Mouse (Mus musculus) liver, embryonic 16.5 days (tissue): Measurements from ENCODE around the gene Trnp1. TPM values are rescaled to one million over a fixed set of nuclear protein-coding genes. Genes with fewer than 3 reads are reported as not detected.

Experiments used
- ATAC-seq: fragments of 200-750 bp; cut with Nextera tagmentation; 2 replicates; pipeline ENCODE4 v1.8.0; 2017; ENCODE audit warnings: low read depth, mild to moderate bottlenecking, moderate number of reproducible peaks, moderate library complexity
- H3K27ac ChIP-seq: fragments of 300-500 bp; sonication (generic); 2 replicates; pipeline ENCODE4 v1.5.1; 2014; ENCODE audit warnings: mild to moderate bottlenecking, low read length
- H3K27me3 ChIP-seq: fragments of 300-500 bp; sonication (generic); 2 replicates; pipeline ENCODE4 v1.6.1; 2014; ENCODE audit warnings: low read depth, low read length, mixed read lengths; ENCODE audit not compliant: control insufficient read depth, insufficient read depth
- H3K36me3 ChIP-seq: fragments of 300-500 bp; sonication (generic); 2 replicates; pipeline ENCODE4 v1.6.1; 2014; ENCODE audit warnings: mild to moderate bottlenecking; ENCODE audit not compliant: control insufficient read depth, insufficient read depth
- H3K4me1 ChIP-seq: fragments of 300-500 bp; sonication (generic); 2 replicates; pipeline ENCODE4 v1.6.1; 2014; ENCODE audit warnings: low read depth, low read length, mixed read lengths; ENCODE audit not compliant: control insufficient read depth
- H3K4me2 ChIP-seq: fragments of 300-500 bp; sonication (generic); 2 replicates; pipeline ENCODE4 v1.6.1; 2014; ENCODE audit warnings: low read depth, low read length, mixed read lengths
- H3K4me3 ChIP-seq: fragments of 300-500 bp; sonication (generic); 2 replicates; pipeline ENCODE4 v1.5.1; 2014; ENCODE audit warnings: low read depth, mild to moderate bottlenecking, low read length
- H3K9ac ChIP-seq: fragments of 300-500 bp; sonication (generic); 2 replicates; pipeline ENCODE4 v1.6.1; 2014; ENCODE audit warnings: low read depth, low read length
- H3K9me3 ChIP-seq: fragments of 300-500 bp; sonication (generic); replicated peaks from 2 replicates; pipeline ENCODE4 v1.6.1; 2016; ENCODE audit warnings: low read length; ENCODE audit not compliant: control insufficient read depth
- WGBS: fragments of 180-500 bp; shearing (Covaris S2); extraction: QIAGEN DNeasy Blood & Tissue Kit; methylation state at CpG from one replicate; pipeline ENCODE4 v1.1.7; 2014; ENCODE audit not compliant: insufficient replicate concordance; 5-methylcytosine and 5-hydroxymethylcytosine counted together
- polyA plus RNA-seq: library from polyadenylated mRNA; unstranded; fragments of >200 nt; fragmentation: Nextera tagmentation; extraction: Ambion mirVana; gene quantifications from 2 replicates; pipeline ENCODE4 v1.2.1, GENCODE M21; 2015

Trnp1 gene
- polyA plus RNA-seq, 1 experiment from 2014 or later, result not detected

- no peaks in the 10 kb centered on the region for H3K27me3 ChIP-seq
- H3K27ac ChIP-seq, result no peak overlapping the region
- H3K9me3 ChIP-seq, result no peaks in the 10 kb centered on the region
- H3K4me1 ChIP-seq, result no peaks in the 10 kb centered on the region
- ATAC-seq, result no peak
- no peak overlapping the region for H3K4me2 ChIP-seq
- H3K36me3 ChIP-seq, result no peaks in the 10 kb centered on the region
- no peak overlapping the region for H3K9ac ChIP-seq
- 37% methylated on average over 3 of the region's 3 CpGs for WGBS
- H3K4me3 ChIP-seq, result no peak overlapping the region
Measured at GRCm38 (mm10) chr4:133458044-133458443, 40.3 kb downstream of the Trnp1 start.

DNA sequence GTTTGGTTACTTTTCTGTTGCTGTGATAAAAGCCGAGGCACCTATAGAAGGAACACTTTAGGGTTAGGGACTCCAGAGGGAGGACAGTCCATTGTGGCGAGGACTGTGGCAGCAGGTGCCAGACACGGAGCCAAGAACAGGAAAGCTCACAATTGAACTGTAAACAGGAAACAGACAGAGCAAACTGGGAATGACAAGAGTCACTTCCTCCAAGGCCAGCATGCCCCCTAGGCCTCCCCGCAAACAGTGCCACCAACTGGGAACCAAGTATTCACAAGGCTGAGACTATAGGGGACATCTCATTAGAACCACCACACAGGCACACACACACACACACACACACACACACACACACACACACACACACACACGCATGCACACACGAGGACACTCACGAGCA lies 45.9 kb downstream of the Trnp1 start:
- WGBS, result 45% methylated on average over 7 of the region's 7 CpGs
- Histone ChIP-seq H3K27ac (no peak overlapping the region), H3K36me3 (no peaks in the 10 kb centered on the region), H3K4me1 (no peaks in the 10 kb centered on the region), H3K4me3 (no peak overlapping the region), H3K9me3 (no peaks in the 10 kb centered on the region), H3K4me2 (no peak overlapping the region), H3K9ac (no peak overlapping the region), H3K27me3 (no peaks in the 10 kb centered on the region)
- ATAC-seq, result no peak

DNA sequence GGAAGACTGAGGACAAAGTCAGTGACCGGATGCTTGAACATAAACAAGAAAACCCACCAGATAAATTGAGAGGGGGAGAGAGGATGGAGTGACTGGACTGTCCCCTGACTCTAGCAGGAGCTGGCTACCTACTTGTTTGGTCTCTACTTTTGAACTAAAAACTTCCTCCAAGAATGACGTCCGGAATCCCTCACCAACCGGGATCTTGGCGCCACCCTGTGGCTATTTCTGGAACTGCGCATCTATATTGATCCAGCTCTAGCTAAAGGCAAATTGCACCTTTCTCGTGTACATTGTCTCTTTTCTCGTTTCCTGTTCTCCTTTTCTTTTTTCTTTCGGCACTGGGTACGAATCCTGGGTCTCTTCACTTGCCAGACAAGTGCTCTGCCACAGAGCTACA lies 46.8 kb downstream of the Trnp1 start:
- Histone ChIP-seq H3K9ac (no peak overlapping the region), H3K27me3 (no peaks in the 10 kb centered on the region), H3K27ac (no peak overlapping the region), H3K4me3 (no peak overlapping the region), H3K4me1 (no peaks in the 10 kb centered on the region), H3K36me3 (no peaks in the 10 kb centered on the region), H3K9me3 (no peaks in the 10 kb centered on the region), H3K4me2 (no peak overlapping the region)
- no peak for ATAC-seq
- 4% methylated on average over 10 of the region's 10 CpGs for WGBS

DNA sequence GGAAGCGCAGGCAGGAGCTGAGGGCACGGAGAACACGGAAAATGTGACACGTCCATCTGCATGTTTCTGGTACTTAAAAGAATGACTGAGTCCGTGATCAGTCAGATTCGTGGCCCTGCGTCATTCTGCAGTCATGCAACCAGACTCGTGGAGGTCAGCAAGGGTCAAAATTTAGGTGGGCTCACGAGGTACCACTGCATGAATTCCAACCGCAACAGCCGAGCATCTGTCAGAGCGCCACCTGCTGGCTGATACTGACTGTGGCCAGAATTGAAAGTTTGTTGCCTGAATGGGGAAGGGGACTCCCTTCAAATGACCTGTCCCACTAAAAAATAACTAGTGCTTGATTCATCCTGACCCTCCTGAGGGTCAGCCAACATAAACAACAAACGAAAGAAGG lies 48.6 kb downstream of the Trnp1 start:
- WGBS, result 19% methylated on average over 13 of the region's 13 CpGs
- no peak for ATAC-seq

GRCm38 (mm10) chr4:133448708-133449388 lies 49.5 kb downstream of the Trnp1 start:
- H3K4me3 ChIP-seq, result no peak overlapping the region
- no peak for ATAC-seq
- H3K4me2 ChIP-seq, result no peak overlapping the region
- 47% methylated on average over 8 of the region's 8 CpGs for WGBS
- no peak overlapping the region for H3K9ac ChIP-seq
- no peaks in the 10 kb centered on the region for H3K27me3 ChIP-seq
- H3K36me3 ChIP-seq, result no peaks in the 10 kb centered on the region
- H3K27ac ChIP-seq, result no peak overlapping the region
- H3K9me3 ChIP-seq, result no peaks in the 10 kb centered on the region
- no peaks in the 10 kb centered on the region for H3K4me1 ChIP-seq

More for the DNA sequence above, 48.6 kb downstream of the Trnp1 start:
- H3K27me3 ChIP-seq, result no peaks in the 10 kb centered on the region
- H3K4me2 ChIP-seq, result no peak overlapping the region
- no peaks in the 10 kb centered on the region for H3K4me1 ChIP-seq
- H3K36me3 ChIP-seq, result no peaks in the 10 kb centered on the region
- H3K9ac ChIP-seq, result no peak overlapping the region
- no peak overlapping the region for H3K27ac ChIP-seq
- H3K4me3 ChIP-seq, result no peak overlapping the region
- H3K9me3 ChIP-seq, result no peaks in the 10 kb centered on the region

- Histone ChIP-seq H3K9me3 (no peaks in the 10 kb centered on the region), H3K27ac (no peak overlapping the region), H3K4me2 (no peak overlapping the region), H3K9ac (no peak overlapping the region), H3K4me1 (no peaks in the 10 kb centered on the region), H3K4me3 (no peak overlapping the region), H3K27me3 (no peaks in the 10 kb centered on the region), H3K36me3 (no peaks in the 10 kb centered on the region)
- WGBS, result 71% methylated on average over 11 of the region's 11 CpGs
- ATAC-seq, result no peak
Measured at GRCm38 (mm10) chr4:133447967-133448366, 50.4 kb downstream of the Trnp1 start.

GRCm38 (mm10) chr4:133447366-133447765 lies 51.0 kb downstream of the Trnp1 start:
- no peaks in the 10 kb centered on the region; the same call in 1 of the 2 replicates for H3K27me3 ChIP-seq
- no peak for ATAC-seq
- 43% methylated on average over 5 of the region's 5 CpGs for WGBS
- no peak overlapping the region for H3K4me3 ChIP-seq
- no peak overlapping the region for H3K27ac ChIP-seq
- H3K4me2 ChIP-seq, result no peak overlapping the region
- no peak overlapping the region for H3K9ac ChIP-seq
- H3K9me3 ChIP-seq, result no peaks in the 10 kb centered on the region
- H3K36me3 ChIP-seq, result no peaks in the 10 kb centered on the region
- H3K4me1 ChIP-seq, result no peaks in the 10 kb centered on the region

DNA sequence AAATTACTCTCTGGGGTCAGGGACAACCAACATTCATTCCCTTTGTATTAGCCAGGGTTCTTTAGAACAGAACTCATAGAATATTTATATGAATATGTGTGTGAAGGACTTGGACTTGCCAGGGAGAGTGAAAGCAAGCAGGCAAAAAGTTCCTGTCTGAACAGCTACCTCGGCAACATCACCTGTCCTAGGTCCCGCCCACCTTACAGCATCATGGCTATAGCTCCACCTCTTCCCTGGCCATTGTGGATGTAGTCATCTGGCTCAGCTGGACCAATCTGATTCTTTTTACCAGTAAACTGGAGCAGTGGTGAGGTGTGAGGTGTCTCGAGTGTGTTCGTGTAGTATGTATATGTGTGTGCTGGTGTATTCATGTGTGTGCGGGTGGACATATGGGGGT lies 52.6 kb downstream of the Trnp1 start:
- Histone ChIP-seq H3K4me1 (no peaks in the 10 kb centered on the region), H3K36me3 (no peaks in the 10 kb centered on the region), H3K9me3 (no peaks in the 10 kb centered on the region), H3K9ac (no peak overlapping the region), H3K27ac (no peak overlapping the region), H3K27me3 (no peaks in the 10 kb centered on the region; the same call in 1 of the 2 replicates), H3K4me2 (no peak overlapping the region), H3K4me3 (no peak overlapping the region)
- no peak for ATAC-seq
- 63% methylated on average over 5 of the region's 5 CpGs for WGBS

DNA sequence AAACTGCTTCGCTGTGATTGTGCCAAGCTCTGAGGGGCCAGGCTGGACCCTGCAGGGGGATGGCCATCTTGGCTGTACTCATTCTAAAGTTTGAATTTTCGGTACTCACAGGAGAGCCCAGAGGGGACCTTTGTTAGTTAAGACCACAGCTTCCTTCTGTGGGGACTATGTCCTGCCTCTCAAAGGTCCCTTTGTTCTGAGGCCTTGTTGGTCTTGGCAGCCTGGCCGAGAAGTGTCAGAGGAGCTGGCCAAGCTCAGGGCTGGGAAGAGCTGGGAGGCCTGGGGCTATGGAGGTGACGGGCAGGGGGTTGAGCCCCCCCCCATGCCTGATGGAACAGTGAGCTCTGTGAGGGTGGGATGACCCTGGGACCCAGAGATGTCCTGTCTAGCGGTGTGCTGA lies 55.3 kb downstream of the Trnp1 start:
- Histone ChIP-seq H3K36me3 (no peaks in the 10 kb centered on the region), H3K27ac (no peak overlapping the region), H3K4me1 (no peaks in the 10 kb centered on the region), H3K4me3 (no peak overlapping the region), H3K9me3 (no peaks in the 10 kb centered on the region), H3K9ac (no peak overlapping the region), H3K4me2 (no peak overlapping the region), H3K27me3 (peaks cover 9% of the 10 kb centered on the region)
- ATAC-seq, result no peak
- WGBS, result 52% methylated on average over 5 of the region's 5 CpGs
